ENCODE assay signal across 10 mouse cellular contexts in the genomic region with DNA sequence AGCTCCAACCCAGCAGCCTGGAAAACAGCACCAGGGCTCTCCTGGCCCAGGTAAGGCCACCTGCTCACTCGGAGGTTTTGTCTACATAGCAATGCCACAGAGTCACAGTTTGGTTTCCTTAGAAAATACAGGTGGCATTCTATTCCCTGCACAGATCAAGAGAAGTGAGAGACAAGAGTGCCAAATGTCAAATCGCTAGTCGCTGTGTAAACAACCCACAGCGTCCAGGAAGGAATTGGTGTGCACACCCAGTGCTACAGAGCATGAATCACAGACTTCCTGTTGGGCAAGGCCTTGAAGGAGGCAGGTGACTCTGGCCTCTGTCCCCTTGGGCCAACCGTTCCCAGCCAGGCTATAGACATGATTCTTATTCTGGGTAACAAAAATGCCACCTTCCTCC.
DNase-seq lines count a peak whose midpoint lies in the region; ATAC-seq and TF ChIP-seq lines count a peak whose summit lies in the region.
"Had no signal": no experiment of that assay in that cellular context is flagged by ENCODE, and none has a peak within 500 bp of the region (broad histone marks: within the 10 kb centered on the region; RNA-seq: fewer than 3 reads in every experiment).

No protein-coding gene starts in this region.

- peaks cover 22% of the 10 kb centered on the region for H3K4me1 ChIP-seq in liver, postnatal 0 days (ENCODE audit: insufficient read depth)
- peaks cover 84% of the 10 kb centered on the region for H3K4me1 ChIP-seq in heart, embryonic 12.5 days (replicated peaks)
- peaks cover 19% of the 10 kb centered on the region for H3K4me1 ChIP-seq in kidney, postnatal 0 days (replicated peaks; ENCODE audit: insufficient read depth, low read length)
- H3K4me1 ChIP-seq in stomach, embryonic 14.5 days (ENCODE audit: control insufficient read depth, insufficient read depth, low read length) = peaks cover 32% of the 10 kb centered on the region

- no peaks in the 10 kb centered on the region for H3K36me3 ChIP-seq in liver, postnatal 0 days (replicated peaks; ENCODE audit: insufficient read depth, low read length)
- H3K36me3 ChIP-seq in heart, embryonic 12.5 days = peaks cover 15% of the 10 kb centered on the region
- H3K36me3 ChIP-seq in kidney, postnatal 0 days (ENCODE audit: insufficient read depth, low read length) = no peaks in the 10 kb centered on the region; the same call in 1 of the 2 replicates
- no peaks in the 10 kb centered on the region for H3K36me3 ChIP-seq in stomach, embryonic 14.5 days (ENCODE audit: control insufficient read depth, insufficient read depth, low read length)
- H3K36me3 ChIP-seq: G1E; neural tube, embryonic 12.5 days had no signal

- no peaks in the 10 kb centered on the region for H3K27me3 ChIP-seq in liver, postnatal 0 days (ENCODE audit: insufficient read depth, low read length)
- H3K27me3 ChIP-seq in heart, embryonic 12.5 days (replicated peaks) = no peaks in the 10 kb centered on the region
- H3K27me3 ChIP-seq in kidney, postnatal 0 days (ENCODE audit: insufficient read depth, low read length) = no peaks in the 10 kb centered on the region
- H3K27me3 ChIP-seq in stomach, embryonic 14.5 days (ENCODE audit: control insufficient read depth, insufficient read depth, low read length) = no peaks in the 10 kb centered on the region
- H3K27me3 ChIP-seq: neural tube, embryonic 12.5 days had no signal

- H3K9me3 ChIP-seq in liver, postnatal 0 days (ENCODE audit: low read length) = no peaks in the 10 kb centered on the region
- peaks cover 3% of the 10 kb centered on the region for H3K9me3 ChIP-seq in heart, embryonic 12.5 days (replicated peaks)
- no peaks in the 10 kb centered on the region; the same call in 1 of the 2 replicates for H3K9me3 ChIP-seq in kidney, postnatal 0 days (replicated peaks; ENCODE audit: low read length)
- no peaks in the 10 kb centered on the region for H3K9me3 ChIP-seq in stomach, embryonic 14.5 days (ENCODE audit: control insufficient read depth, low read depth, low read length)
- H3K9me3 ChIP-seq: neural tube, embryonic 12.5 days had no signal

- H3K27ac ChIP-seq in liver, postnatal 0 days (ENCODE audit: low read depth) = no peak overlapping the region
- H3K27ac ChIP-seq in heart, embryonic 12.5 days (ENCODE audit: poor library complexity, severe bottlenecking) = peak overlapping the region; percentile 84
- peak overlapping the region; percentile 74 for H3K27ac ChIP-seq in kidney, postnatal 0 days
- peak overlapping the region; percentile 58; the same call in 1 of the 2 replicates for H3K27ac ChIP-seq in stomach, embryonic 14.5 days (ENCODE audit: low read length)
- H3K27ac ChIP-seq: neural tube, embryonic 12.5 days had no signal

- no peak for ATAC-seq in liver, postnatal 0 days
- ATAC-seq in heart, embryonic 12.5 days (ENCODE audit: insufficient number of reproducible peaks, low FRiP score) = no peak
- no peak for ATAC-seq in kidney, postnatal 0 days (replicated peaks; ENCODE audit: low FRiP score, low read depth)
- peak; percentile 74; the same call in 1 of the 2 replicates for ATAC-seq in stomach, embryonic 14.5 days (ENCODE audit: insufficient number of reproducible peaks, insufficient read depth, low FRiP score, low read depth)
- ATAC-seq in erythroblast, adult 5-6 weeks (replicated peaks; ENCODE audit: low FRiP score, poor library complexity, severe bottlenecking) = no peak

- 14% methylated on average over 5 of the region's 5 CpGs for WGBS in liver, postnatal 0 days (ENCODE audit: insufficient replicate concordance)
- 45% methylated on average over 5 of the region's 5 CpGs for WGBS in heart, embryonic 12.5 days
- 18% methylated on average over 5 of the region's 5 CpGs for WGBS in kidney, postnatal 0 days
- WGBS in stomach, embryonic 14.5 days = 34% methylated on average over 5 of the region's 5 CpGs

- no peak overlapping the region for H3K4me2 ChIP-seq in liver, postnatal 0 days (ENCODE audit: low read depth, low read length)
- H3K4me2 ChIP-seq in heart, embryonic 12.5 days = no peak overlapping the region
- no peak overlapping the region for H3K4me2 ChIP-seq in kidney, postnatal 0 days (ENCODE audit: low read length)
- H3K4me2 ChIP-seq in stomach, embryonic 14.5 days (replicated peaks; ENCODE audit: low read depth, low read length) = no peak overlapping the region
- H3K4me2 ChIP-seq: neural tube, embryonic 12.5 days had no signal

- no peak overlapping the region for H3K4me3 ChIP-seq in liver, postnatal 0 days (ENCODE audit: low read depth, low read length)
- no peak overlapping the region for H3K4me3 ChIP-seq in heart, embryonic 12.5 days
- H3K4me3 ChIP-seq in kidney, postnatal 0 days (replicated peaks; ENCODE audit: low read depth, low read length) = no peak overlapping the region
- H3K4me3 ChIP-seq in stomach, embryonic 14.5 days (ENCODE audit: low read depth, low read length) = no peak overlapping the region
- H3K4me3 ChIP-seq: neural tube, embryonic 12.5 days had no signal

- 0 out of 2 replicates have a peak, but pooled peaks have one; percentile 12 for TF ChIP-seq EP300 in liver, postnatal 0 days (IDR thresholded peaks at IDR 0.05; ENCODE audit: low read depth)

- no peak overlapping the region for H3K9ac ChIP-seq in liver, postnatal 0 days (replicated peaks)
- peak overlapping the region; percentile 15; the same call in 1 of the 2 replicates for H3K9ac ChIP-seq in heart, embryonic 12.5 days
- no peak overlapping the region for H3K9ac ChIP-seq in kidney, postnatal 0 days (ENCODE audit: low read depth, low read length)
- H3K9ac ChIP-seq in stomach, embryonic 14.5 days (replicated peaks; ENCODE audit: low read depth, low read length) = no peak overlapping the region
- H3K9ac ChIP-seq: neural tube, embryonic 12.5 days had no signal

- peak; percentile 18 for DNase-seq in liver, postnatal 0 days
- DNase-seq in liver = no peak
- DNase-seq in kidney, postnatal 0 days (ENCODE audit: low spot score) = peak; percentile 47
- DNase-seq in gastrocnemius, adult 8-10 months (ENCODE audit: low spot score in 2 of 2) = no peak
- DNase-seq in layer of hippocampus, postnatal 36 days = no peak

- TF ChIP-seq CTCF in liver, postnatal 0 days (IDR thresholded peaks at IDR 0.05; ENCODE audit: low read depth) = no peak
- TF ChIP-seq CTCF in kidney, postnatal 0 days (IDR thresholded peaks at IDR 0.05; ENCODE audit: low read depth) = no peak

Comparison
In these comparisons a context has a peak if more than half of its experiments do, and no peak if none do; other contexts are left out.
1. DNase-seq: peak in liver, postnatal 0 days (single experiment) and kidney, postnatal 0 days (single experiment); none in liver (single experiment), gastrocnemius, adult 8-10 months (0 of 2) and layer of hippocampus, postnatal 36 days (0 of 2).